In the genomic region with DNA sequence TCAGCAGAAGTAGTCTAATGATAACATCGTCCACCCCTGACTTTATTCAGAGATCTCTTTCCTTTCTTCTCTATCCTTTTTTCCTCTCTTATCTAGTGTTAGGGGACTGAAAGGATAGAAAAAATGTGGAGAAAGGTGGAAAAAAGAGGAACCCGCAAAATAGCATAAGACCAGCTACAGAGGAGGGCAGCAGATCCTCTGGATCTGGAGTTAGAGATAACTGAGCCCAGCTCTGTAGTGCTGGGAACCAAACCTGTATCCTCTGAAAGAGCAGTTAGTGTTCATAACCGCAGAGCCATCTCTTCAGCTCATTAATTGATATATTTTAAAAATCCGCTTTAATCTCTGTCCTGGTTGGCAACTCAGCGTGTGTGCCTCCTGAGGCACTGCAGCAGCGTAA, we compare ENCODE assay signal across 32 mouse cellular contexts.
"Had no signal": no experiment of that assay in that cellular context is flagged by ENCODE, and none has a peak within 500 bp of the region (broad histone marks: within the 10 kb centered on the region; RNA-seq: fewer than 3 reads in every experiment).

No protein-coding gene starts in this region.

- H3K27ac ChIP-seq: heart, embryonic 13.5 days; heart, embryonic 15.5 days; hindbrain, embryonic 10.5 days; hindbrain, embryonic 12.5 days; hindbrain, embryonic 13.5 days; hindbrain, embryonic 14.5 days; hindbrain, embryonic 15.5 days; hindbrain, postnatal 0 days; intestine, embryonic 15.5 days; kidney, postnatal 0 days; layer of hippocampus, adult 2 months; left cerebral cortex, adult 2 months had no signal

- H3K9me3 ChIP-seq: heart, embryonic 13.5 days; heart, embryonic 15.5 days; hindbrain, embryonic 12.5 days; hindbrain, embryonic 13.5 days; hindbrain, embryonic 15.5 days; intestine, embryonic 15.5 days had no signal

- DNase-seq: heart, postnatal 10 days; heart, postnatal 14 days; heart, postnatal 36 days; heart, postnatal 4 days; kidney, adult 11 months; kidney, adult 18-20 months; kidney, adult 2 months; kidney, adult 8-10 months; kidney, adult 9 months; kidney, postnatal 10 days; kidney, postnatal 14 days; kidney, postnatal 25 days; kidney, postnatal 36 days; kidney, postnatal 4 days; layer of hippocampus, adult 9-11 months; layer of hippocampus, postnatal 36 days had no signal

- H3K27me3 ChIP-seq: heart, embryonic 12.5 days; heart, embryonic 13.5 days; heart, embryonic 15.5 days; hindbrain, embryonic 12.5 days; hindbrain, embryonic 13.5 days; hindbrain, embryonic 15.5 days; intestine, embryonic 15.5 days had no signal

- H3K4me1 ChIP-seq: heart, embryonic 12.5 days; heart, embryonic 15.5 days; hindbrain, embryonic 10.5 days; hindbrain, embryonic 12.5 days; hindbrain, embryonic 13.5 days; hindbrain, embryonic 15.5 days; intestine, embryonic 15.5 days had no signal

- ATAC-seq: hindbrain, embryonic 16.5 days; hindbrain, postnatal 0 days; intestine, embryonic 15.5 days; intestine, embryonic 16.5 days; intestine, postnatal 0 days had no signal

- H3K4me2 ChIP-seq: heart, embryonic 12.5 days; heart, embryonic 13.5 days; heart, embryonic 15.5 days; hindbrain, embryonic 12.5 days; hindbrain, embryonic 13.5 days; hindbrain, embryonic 14.5 days; hindbrain, embryonic 15.5 days; intestine, embryonic 15.5 days had no signal

- H3K9ac ChIP-seq: heart, embryonic 12.5 days; heart, embryonic 13.5 days; heart, embryonic 15.5 days; hindbrain, embryonic 12.5 days; hindbrain, embryonic 13.5 days; hindbrain, embryonic 14.5 days; hindbrain, embryonic 15.5 days; intestine, embryonic 15.5 days had no signal

- H3K4me3 ChIP-seq: heart, embryonic 12.5 days; heart, embryonic 13.5 days; heart, embryonic 15.5 days; hindbrain, embryonic 10.5 days; hindbrain, embryonic 12.5 days; hindbrain, embryonic 13.5 days; hindbrain, embryonic 15.5 days; intestine, embryonic 15.5 days; layer of hippocampus, adult 2 months; left cerebral cortex, adult 2 months had no signal
